Mouse (Mus musculus) adrenal gland, adult (tissue): ENCODE measurements around the gene Pid1.

ENCODE experiments used
- DNase-seq, 2 experiments: peaks; one replicate each; pipeline ENCODE4 v3.0.0; 2022 to 2023; ENCODE audit warnings: low spot score in 1 of 2; ENCODE audit not compliant: inconsistent age in 2 of 2

Pid1 gene

GRCm38 (mm10) chr1:84186756-84187437 is 177.1 kb downstream of the Pid1 start:
- DNase-seq = no peak

GRCm38 (mm10) chr1:84177696-84178095 is 186.3 kb downstream of the Pid1 start:
- DNase-seq = peak in 1 of 2 experiments; percentile 42

DNA sequence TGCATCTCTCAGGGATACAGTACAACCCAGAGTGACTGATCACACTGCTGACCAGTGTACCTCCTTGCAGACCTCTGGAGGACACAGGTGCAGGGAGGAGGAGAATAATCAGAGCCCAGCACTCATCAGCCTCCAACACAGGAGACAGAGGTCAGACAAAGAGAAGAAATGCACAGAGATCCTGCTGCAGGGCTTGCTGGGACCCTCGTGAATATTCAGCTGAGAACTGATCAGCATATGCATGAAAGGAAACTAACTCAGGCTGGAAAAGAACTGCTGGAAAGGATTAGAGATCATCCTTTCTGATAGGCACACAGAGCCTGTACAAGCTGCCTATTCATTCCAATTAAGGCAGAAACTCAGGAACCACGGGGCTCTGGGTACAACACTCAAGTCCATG is 186.9 kb downstream of the Pid1 start:
- no peak for DNase-seq

GRCm38 (mm10) chr1:84172941-84173340 is 191.0 kb downstream of the Pid1 start:
- no peak for DNase-seq

DNA sequence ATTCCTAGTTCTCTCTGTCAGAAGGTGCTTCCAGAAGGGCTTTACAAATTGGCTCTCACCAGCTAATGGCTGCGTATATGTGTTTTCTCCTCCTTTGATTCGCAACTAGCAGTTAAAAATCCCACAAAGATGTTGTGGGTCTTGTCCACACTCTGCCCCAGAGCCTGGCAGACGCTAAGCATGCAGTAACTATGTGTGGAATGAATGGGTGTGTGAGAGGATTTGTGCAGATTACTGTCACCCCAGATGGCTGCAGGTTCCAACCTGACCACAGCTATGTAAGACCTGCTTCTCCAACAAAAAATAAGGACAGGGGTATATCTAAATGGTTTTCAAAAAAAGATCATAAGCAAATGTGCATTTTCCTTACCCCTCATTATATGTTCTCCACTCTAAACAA is 206.2 kb downstream of the Pid1 start:
- no peak for DNase-seq

- DNase-seq = no peak
Measured at GRCm38 (mm10) chr1:84155585-84155930, 208.4 kb downstream of the Pid1 start.

- no peak for DNase-seq
Measured at GRCm38 (mm10) chr1:84154725-84155584, 209.0 kb downstream of the Pid1 start.

DNA sequence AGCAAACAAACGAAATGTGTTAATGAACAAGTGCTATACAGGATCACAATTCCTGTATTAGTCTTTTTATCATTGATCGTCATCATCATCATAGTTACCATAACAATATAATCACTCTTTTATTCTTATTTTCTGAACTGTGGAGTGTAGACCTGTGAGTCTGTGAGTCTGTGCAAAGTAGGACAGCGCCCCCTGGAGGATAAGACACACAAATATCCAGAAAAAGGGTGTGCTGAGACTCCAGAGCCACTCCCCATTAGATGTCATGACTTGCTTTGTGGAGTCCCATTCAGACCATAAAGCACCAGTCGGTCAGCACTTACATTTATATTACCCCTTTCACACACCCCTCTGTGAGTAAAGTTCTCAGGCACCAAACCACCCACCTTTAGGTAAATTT is 210.0 kb downstream of the Pid1 start:
- peak; percentile 32 to 77 for DNase-seq

DNA sequence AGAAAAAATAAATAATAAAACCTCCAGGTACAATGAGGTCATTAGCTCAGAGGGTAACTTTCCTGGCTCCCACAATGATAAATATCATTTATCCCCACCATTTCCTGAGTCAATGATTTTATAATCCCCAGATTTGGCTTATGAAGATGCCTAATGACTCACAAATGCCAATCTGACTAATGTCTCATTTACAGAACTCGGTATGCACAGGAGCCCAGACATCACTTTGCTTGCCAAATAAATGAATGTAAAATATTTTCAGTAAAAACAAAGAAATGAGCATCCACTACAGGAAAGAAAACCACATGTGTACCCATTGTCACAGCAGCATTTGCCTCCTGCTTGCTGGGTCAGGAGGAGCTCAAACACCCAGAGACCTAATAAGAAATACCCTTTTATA is 222.4 kb downstream of the Pid1 start:
- DNase-seq = no peak

DNA sequence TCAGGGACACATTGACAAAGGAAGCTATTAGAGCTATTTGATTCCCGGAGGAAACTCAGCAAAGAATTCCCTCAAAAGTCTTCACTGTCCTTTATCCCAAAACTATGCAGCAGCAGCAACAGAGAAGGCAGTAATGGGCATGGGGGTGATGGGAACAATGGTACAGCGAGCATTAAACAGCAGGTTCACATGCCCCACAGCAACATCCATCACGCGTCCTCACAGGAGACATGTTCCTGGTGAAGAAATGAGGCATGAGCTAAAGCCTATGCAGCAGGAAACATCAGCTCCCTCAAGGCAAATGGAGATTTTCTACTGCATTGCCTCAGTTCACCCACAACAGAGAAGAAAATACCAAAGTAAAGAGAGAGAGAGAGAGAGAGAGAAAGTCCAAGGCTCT is 231.5 kb downstream of the Pid1 start:
- DNase-seq = no peak

- DNase-seq = no peak
Measured at GRCm38 (mm10) chr1:84131799-84132198, 232.2 kb downstream of the Pid1 start.

- peak in 1 of 2 experiments; percentile 58 for DNase-seq
Measured at GRCm38 (mm10) chr1:84128510-84128909, 235.5 kb downstream of the Pid1 start.

DNA sequence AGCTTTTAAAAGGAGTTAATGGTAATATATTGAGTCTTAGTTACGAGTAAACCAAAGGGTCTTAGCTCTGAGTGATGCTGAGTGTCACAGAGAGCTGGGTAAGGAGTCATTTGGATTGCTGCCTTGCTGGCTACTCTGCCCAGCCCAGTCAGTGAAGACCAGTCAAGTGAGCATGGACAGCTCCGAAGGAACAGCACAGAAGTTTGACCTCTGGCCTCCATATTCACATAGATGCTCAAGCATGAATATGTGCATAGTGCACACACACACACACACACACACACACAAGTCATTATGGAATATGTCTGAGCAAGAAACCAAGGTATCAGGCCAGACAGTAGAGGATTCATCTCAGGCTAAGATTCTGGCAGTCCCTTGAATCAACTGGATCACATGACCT is 244.7 kb downstream of the Pid1 start:
- no peak for DNase-seq

DNA sequence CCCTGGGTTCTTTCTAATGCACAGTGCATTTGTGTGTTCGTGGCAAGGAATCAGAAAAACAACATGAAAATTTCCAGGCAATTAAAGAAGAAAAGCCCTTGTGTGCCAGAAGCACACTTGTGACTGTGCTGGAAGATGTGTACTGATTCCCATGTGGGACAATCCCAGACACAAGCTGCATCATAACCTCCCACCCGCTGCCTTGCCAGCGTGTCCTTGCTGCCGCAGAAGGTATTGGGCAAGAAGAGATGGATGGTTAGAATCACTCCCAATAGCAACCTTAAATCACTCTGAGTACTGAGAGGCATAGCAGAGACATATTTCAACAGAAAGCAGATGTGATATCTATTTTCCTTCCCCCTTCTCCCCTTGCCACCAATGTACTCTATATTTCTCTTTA is 257.2 kb downstream of the Pid1 start:
- peak; percentile 19 to 80 for DNase-seq

DNA sequence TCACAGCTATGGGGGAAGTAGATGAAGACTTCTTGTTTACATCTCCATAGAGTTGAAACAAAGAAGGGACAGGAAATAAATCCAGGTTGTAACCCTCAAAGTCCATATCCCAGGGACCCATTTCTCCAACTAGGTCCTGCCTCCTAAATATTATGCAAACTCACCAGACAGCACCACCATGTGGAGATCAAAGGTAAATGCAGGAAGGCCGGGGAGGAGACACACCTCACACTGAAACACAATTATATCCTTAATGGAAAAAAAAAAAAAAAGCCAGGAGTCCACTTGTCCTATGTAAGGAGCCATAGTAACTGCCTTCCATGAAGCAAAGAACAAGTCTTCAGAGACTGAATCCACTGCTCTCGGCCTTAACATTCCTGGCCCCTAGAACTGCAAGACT is 261.9 kb downstream of the Pid1 start:
- peak; percentile 11 to 66 for DNase-seq

GRCm38 (mm10) chr1:84097398-84097797 is 266.6 kb downstream of the Pid1 start:
- DNase-seq = no peak

DNA sequence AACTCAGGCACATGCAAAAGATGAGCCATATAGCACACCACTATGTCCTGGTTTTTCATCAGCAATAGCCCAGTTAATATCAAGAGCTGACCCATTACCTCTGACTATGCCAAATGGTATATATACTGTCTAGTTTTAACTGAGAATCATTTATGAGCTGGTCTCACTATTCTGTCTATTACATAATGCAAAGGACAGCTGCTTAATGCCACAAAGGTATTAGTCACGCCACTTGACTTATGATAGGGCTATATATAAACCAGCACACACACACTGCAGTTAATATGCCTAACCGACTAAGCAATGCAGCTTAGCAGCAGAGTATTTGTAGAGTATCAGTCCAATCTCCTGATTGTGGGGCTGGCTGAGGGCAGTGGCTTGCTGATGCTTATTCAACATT is 270.7 kb downstream of the Pid1 start:
- no peak for DNase-seq

- no peak for DNase-seq
Measured at GRCm38 (mm10) chr1:84089664-84090063, 274.3 kb downstream of the Pid1 start.

DNA sequence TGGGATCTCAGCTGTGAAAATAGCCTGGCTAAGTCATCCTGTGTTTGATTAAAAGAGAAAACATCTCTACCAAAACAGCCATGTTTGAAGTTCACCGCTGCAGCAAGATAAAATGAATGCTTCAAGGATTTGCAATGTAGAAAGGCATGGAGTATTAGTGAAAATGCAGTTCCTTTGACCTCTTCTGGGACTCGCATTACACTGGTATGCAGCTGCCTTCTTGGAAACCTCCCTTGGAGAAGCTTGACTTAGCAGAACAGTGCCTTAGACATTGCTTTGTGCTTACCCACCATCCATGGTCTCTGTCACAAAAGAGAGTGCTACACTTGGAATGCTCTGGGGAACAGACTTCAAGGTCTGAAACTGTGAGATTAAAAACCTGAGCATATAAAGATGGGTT is 276.0 kb downstream of the Pid1 start:
- no peak for DNase-seq

- no peak for DNase-seq
Measured at GRCm38 (mm10) chr1:84087325-84087724, 276.7 kb downstream of the Pid1 start.

GRCm38 (mm10) chr1:84086486-84086885 is 277.5 kb downstream of the Pid1 start:
- no peak for DNase-seq

- no peak for DNase-seq
Measured at GRCm38 (mm10) chr1:84085361-84085760, 278.6 kb downstream of the Pid1 start.

DNA sequence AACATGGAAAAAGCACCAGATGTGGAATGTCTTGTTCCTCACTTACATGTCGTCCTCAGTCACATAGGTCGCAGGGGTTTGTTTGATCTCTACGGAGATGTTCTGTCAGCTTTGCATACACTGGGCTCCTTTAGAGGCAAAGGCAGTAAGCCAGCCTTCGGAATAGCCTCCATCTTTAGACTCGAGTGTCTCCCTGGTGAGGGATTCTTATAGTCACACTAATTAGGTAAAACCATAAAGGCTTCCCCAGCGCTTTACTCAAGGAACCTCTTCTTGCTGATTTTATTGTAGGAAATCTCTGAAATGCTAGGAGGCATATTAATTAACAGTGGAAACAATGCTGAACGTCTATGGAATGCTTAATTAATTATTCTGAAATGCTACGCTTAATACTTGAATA is 284.4 kb downstream of the Pid1 start:
- no peak for DNase-seq
